Mouse (Mus musculus): Measurements from ENCODE around the gene Olfr1283. TPM values are rescaled to one million over a fixed set of nuclear protein-coding genes. Genes with fewer than 3 reads are reported as not detected.

The Olfr1283 gene
- not detected for polyA plus RNA-seq (2017; shearing (Covaris generic))

GRCm38 (mm10) chr2:111366490-111366889 is at the start of gene Olfr1283:
Olfr1283 (plus strand) TSS chr2:111366790.

GRCm38 (mm10) chr2:111326220-111326619 is 40.4 kb upstream of the Olfr1283 start, which contains the start of gene Olfr1281:
Olfr1281 (plus strand) TSS chr2:111326520.

GRCm38 (mm10) chr2:111335976-111336375 is 30.6 kb upstream of the Olfr1283 start, which contains the start of gene Olfr1282:
Olfr1282 (minus strand) TSS chr2:111336076.

GRCm38 (mm10) chr2:111375222-111375621 is 8.6 kb downstream of the Olfr1283 start, which contains the start of gene Olfr1284:
Olfr1284 (plus strand) TSS chr2:111375522.

Other genes with a start within 250 kb of the Olfr1283 start
- not detected for gene Gm15130, start 213.9 kb upstream of the Olfr1283 start, polyA plus RNA-seq (2017; shearing (Covaris generic))
- gene 4930430A15Rik, start 137.2 kb upstream of the Olfr1283 start, polyA plus RNA-seq (2017; shearing (Covaris generic)): not detected
- gene Olfr1275, start 131.5 kb upstream of the Olfr1283 start, polyA plus RNA-seq (2017; shearing (Covaris generic)): not detected
- not detected for gene Olfr1276, start 112.3 kb upstream of the Olfr1283 start, polyA plus RNA-seq (2017; shearing (Covaris generic))
- gene Olfr1277, start 92.7 kb upstream of the Olfr1283 start, polyA plus RNA-seq (2017; shearing (Covaris generic)): not detected
- not detected for gene Olfr1278, start 76.7 kb upstream of the Olfr1283 start, polyA plus RNA-seq (2017; shearing (Covaris generic))
- not detected for gene Olfr1279, start 66.2 kb upstream of the Olfr1283 start, polyA plus RNA-seq (2017; shearing (Covaris generic))
- gene Olfr1280, start 52.8 kb upstream of the Olfr1283 start, polyA plus RNA-seq (2017; shearing (Covaris generic)): not detected
- gene Olfr1281, start 40.3 kb upstream of the Olfr1283 start, polyA plus RNA-seq (2017; shearing (Covaris generic)): not detected
- gene Olfr1282, start 30.7 kb upstream of the Olfr1283 start, polyA plus RNA-seq (2017; shearing (Covaris generic)): not detected
- not detected for gene Olfr1284, start 8.7 kb downstream of the Olfr1283 start, polyA plus RNA-seq (2017; shearing (Covaris generic))
- gene Olfr1286, start 56.3 kb downstream of the Olfr1283 start, polyA plus RNA-seq (2017; shearing (Covaris generic)): not detected
- gene Olfr1287, start 82.4 kb downstream of the Olfr1283 start, polyA plus RNA-seq (2017; shearing (Covaris generic)): not detected
- not detected for gene Olfr1288, start 107.3 kb downstream of the Olfr1283 start, polyA plus RNA-seq (2017; shearing (Covaris generic))
- gene Olfr1289, start 114.0 kb downstream of the Olfr1283 start, polyA plus RNA-seq (2017; shearing (Covaris generic)): not detected
- not detected for gene Olfr1290, start 127.0 kb downstream of the Olfr1283 start, polyA plus RNA-seq (2017; shearing (Covaris generic))
- gene Olfr1291-ps1, start 130.4 kb downstream of the Olfr1283 start, polyA plus RNA-seq (2017; shearing (Covaris generic)): not detected
- gene Olfr1293-ps, start 158.4 kb downstream of the Olfr1283 start, polyA plus RNA-seq (2017; shearing (Covaris generic)): not detected
- not detected for gene Olfr1294, start 173.5 kb downstream of the Olfr1283 start, polyA plus RNA-seq (2017; shearing (Covaris generic))
- not detected for gene Olfr1295, start 202.9 kb downstream of the Olfr1283 start, polyA plus RNA-seq (2017; shearing (Covaris generic))